Mouse (Mus musculus) bone marrow, adult 2 months (tissue): ENCODE measurements around the gene Ppm1a.

Experiments used
- CTCF ChIP-seq: fragments of 200-500 bp; IDR thresholded peaks from 2 replicates; pipeline ENCODE4 v1.5.1; 2011; ENCODE audit warnings: low read length, control low read depth; ENCODE audit not compliant: control insufficient read depth, insufficient read depth
- POLR2A ChIP-seq: fragments of 200-500 bp; IDR thresholded peaks from 2 replicates; pipeline ENCODE4 v1.6.1; 2011; ENCODE audit warnings: low read depth, mild to moderate bottlenecking, control low read depth, low read length, borderline replicate concordance; ENCODE audit not compliant: control insufficient read depth

GRCm38 (mm10) chr12:72727611-72728010 is 29.6 kb upstream of the Ppm1a start:
- TF ChIP-seq CTCF: no peak
- no peak for TF ChIP-seq POLR2A
